Mouse (Mus musculus): ENCODE data around the gene Unc13a.

Unc13a gene

GRCm38 (mm10) chr8:71588762-71589161 is 82.8 kb downstream of the Unc13a start:
- no peak for DNase-seq (ENCODE audit: low read depth, low spot score)

- DNase-seq (ENCODE audit: low read depth, low spot score) = peak; percentile 71
These were observed 84.7 kb downstream of the Unc13a start for GRCm38 (mm10) chr8:71586891-71587290.

- DNase-seq (ENCODE audit: low read depth, low spot score) = peak; percentile 50
These were observed 91.4 kb downstream of the Unc13a start for GRCm38 (mm10) chr8:71580201-71580600.

- DNase-seq (ENCODE audit: low read depth, low spot score) = no peak
These were observed 92.1 kb downstream of the Unc13a start for GRCm38 (mm10) chr8:71579476-71579875.

GRCm38 (mm10) chr8:71579009-71579408 is 92.5 kb downstream of the Unc13a start:
- no peak for DNase-seq (ENCODE audit: low read depth, low spot score)

GRCm38 (mm10) chr8:71577856-71578387 is 93.6 kb downstream of the Unc13a start:
- no peak for DNase-seq (ENCODE audit: low read depth, low spot score)

- no peak for DNase-seq (ENCODE audit: low read depth, low spot score)
These were observed 96.5 kb downstream of the Unc13a start for GRCm38 (mm10) chr8:71575020-71575419.

GRCm38 (mm10) chr8:71574426-71574825 is 97.1 kb downstream of the Unc13a start:
- DNase-seq (ENCODE audit: low read depth, low spot score) = no peak

Measured in ES-CJ7 (cell line).